Mouse (Mus musculus) kidney, adult 2 months (tissue): ENCODE results near the gene Ctnnb1. TPM values are rescaled to one million over a fixed set of nuclear protein-coding genes. Genes with fewer than 3 reads are reported as not detected.

Experiments
- DNase-seq: peaks from one replicate; pipeline ENCODE4 v3.0.0; 2021
- H3K27ac ChIP-seq: fragments of 200-500 bp; 2 replicates; pipeline ENCODE4 v1.5.1; 2012; ENCODE audit warnings: low read depth, low read length, control low read depth, inconsistent platforms; ENCODE audit not compliant: insufficient read depth
- H3K27me3 ChIP-seq: fragments of 200-500 bp; replicated peaks from 2 replicates; pipeline ENCODE4 v1.6.1; 2012; ENCODE audit warnings: mild to moderate bottlenecking, moderate library complexity, low read length, inconsistent platforms; ENCODE audit not compliant: control insufficient read depth, insufficient read depth
- H3K36me3 ChIP-seq: fragments of 200-500 bp; 2 replicates; pipeline ENCODE4 v1.6.1; 2012; ENCODE audit warnings: mild to moderate bottlenecking, moderate library complexity, low read length, inconsistent platforms; ENCODE audit not compliant: control insufficient read depth, insufficient read depth
- H3K4me1 ChIP-seq: fragments of 200-500 bp; 2 replicates; pipeline ENCODE4 v1.6.1; 2011; ENCODE audit warnings: low read length; ENCODE audit not compliant: control insufficient read depth, insufficient read depth
- H3K4me3 ChIP-seq: fragments of 200-500 bp; 2 replicates; pipeline ENCODE4 v1.5.1; 2011; ENCODE audit warnings: mild to moderate bottlenecking, low read depth, low read length, control low read depth; ENCODE audit not compliant: insufficient read depth
- CTCF ChIP-seq: fragments of 200-500 bp; conservative IDR thresholded peaks from 2 replicates; pipeline ENCODE4 v1.5.1; 2011; ENCODE audit warnings: low read depth, mild to moderate bottlenecking, control low read depth, low read length, moderate library complexity, mixed read lengths; ENCODE audit not compliant: insufficient read depth, insufficient read length
- POLR2A ChIP-seq: fragments of 200-500 bp; IDR thresholded peaks from one replicate; pipeline ENCODE4 v1.6.1; 2011; ENCODE audit warnings: low read depth, low read length, control low read depth
- WGBS: fragments of 180-500 bp; shearing (Covaris S2); methylation state at CpG from one replicate; pipeline ENCODE4 v1.1.7; 2018; 5-methylcytosine and 5-hydroxymethylcytosine counted together
- polyA plus RNA-seq: library from polyadenylated mRNA; depleted of rRNA; stranded (reverse); fragments of >200 nt; gene quantifications from 2 replicates; pipeline ENCODE4 v1.2.3, GENCODE M21; 2012

The Ctnnb1 gene
- polyA plus RNA-seq, 1 experiment = 156 TPM

GRCm38 (mm10) chr9:120960611-120961010 is 31.6 kb downstream of the Ctnnb1 start:
- H3K27ac ChIP-seq = no peak overlapping the region
- DNase-seq = no peak
- H3K4me1 ChIP-seq = peaks cover 20% of the 10 kb centered on the region
- H3K4me3 ChIP-seq = no peak overlapping the region
- no peaks in the 10 kb centered on the region for H3K27me3 ChIP-seq
- peaks cover 3% of the 10 kb centered on the region; the same call in 1 of the 2 replicates for H3K36me3 ChIP-seq
- no peak for TF ChIP-seq POLR2A
- no peak for TF ChIP-seq CTCF
- WGBS = 45% methylated on average over 4 of the region's 4 CpGs

DNA sequence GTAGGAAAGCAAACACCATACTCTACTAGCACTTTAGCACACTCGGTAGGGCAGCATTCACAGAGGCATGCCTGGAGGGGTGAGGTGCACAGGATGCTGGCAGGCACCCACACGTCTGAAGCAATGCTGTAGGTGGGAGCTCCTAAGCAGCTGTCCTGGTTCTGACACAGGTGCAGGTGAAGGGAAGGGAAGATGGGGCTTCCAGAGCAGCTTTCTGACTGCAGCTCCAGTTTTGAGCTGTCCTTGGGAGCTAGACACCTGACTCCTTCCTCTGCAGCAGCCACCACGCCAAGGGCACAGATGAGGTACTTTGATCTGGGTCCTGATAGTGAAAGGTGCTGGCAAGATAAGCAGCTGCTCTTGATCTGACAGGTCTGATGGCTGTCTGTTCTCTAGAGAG is 32.5 kb downstream of the Ctnnb1 start:
- peaks cover 20% of the 10 kb centered on the region for H3K4me1 ChIP-seq
- no peak overlapping the region for H3K4me3 ChIP-seq
- no peak for DNase-seq
- 46% methylated on average over 3 of the region's 3 CpGs for WGBS
- TF ChIP-seq POLR2A (no peak), CTCF (no peak)
- H3K27ac ChIP-seq = peak overlapping the region; percentile 47; the same call in 1 of the 2 replicates
- peaks cover 3% of the 10 kb centered on the region; the same call in 1 of the 2 replicates for H3K36me3 ChIP-seq
- H3K27me3 ChIP-seq = no peaks in the 10 kb centered on the region

DNA sequence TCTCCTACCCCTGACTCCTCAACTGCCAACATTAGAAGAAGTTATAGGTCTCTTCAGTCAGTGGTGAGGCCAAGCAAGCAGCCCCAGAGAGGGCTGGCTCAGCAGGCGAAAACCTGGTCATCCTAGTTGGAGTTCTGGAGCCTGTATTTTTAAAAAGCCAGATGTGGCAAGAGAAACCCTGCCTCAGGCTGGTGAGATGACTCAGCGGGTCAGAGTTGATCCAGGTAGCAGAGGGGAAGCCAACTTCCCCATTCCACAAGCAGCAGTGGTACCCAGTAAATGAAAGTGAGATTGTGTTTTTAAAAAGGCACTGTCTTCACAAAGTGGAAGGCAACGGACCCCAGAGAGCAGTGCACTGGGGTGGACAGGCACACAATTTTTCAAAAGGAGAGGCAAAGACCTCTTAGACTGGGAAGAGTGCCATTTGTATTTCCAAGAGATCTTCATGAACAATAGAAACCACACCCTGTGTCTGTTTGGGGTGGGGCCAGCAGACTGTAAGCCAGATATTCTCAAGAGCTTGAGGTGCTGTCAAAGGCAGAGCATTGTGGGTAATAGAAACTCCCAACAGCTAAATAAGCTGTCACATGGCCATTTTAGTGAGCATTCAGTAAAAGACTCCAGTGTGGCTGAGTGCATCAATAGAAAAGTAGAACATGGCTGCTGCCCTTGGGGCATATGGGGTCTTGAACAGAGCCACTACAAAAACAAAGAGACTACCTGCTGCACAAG is 33.1 kb downstream of the Ctnnb1 start:
- 48% methylated on average over 3 of the region's 3 CpGs for WGBS
- H3K27ac ChIP-seq = peak overlapping the region; percentile 47
- no peaks in the 10 kb centered on the region for H3K27me3 ChIP-seq
- H3K4me1 ChIP-seq = peaks cover 20% of the 10 kb centered on the region
- TF ChIP-seq POLR2A (no peak), CTCF (no peak)
- peak; percentile 88 for DNase-seq
- no peak overlapping the region for H3K4me3 ChIP-seq
- H3K36me3 ChIP-seq = peaks cover 3% of the 10 kb centered on the region; the same call in 1 of the 2 replicates

- H3K4me1 ChIP-seq = peaks cover 20% of the 10 kb centered on the region
- peak; percentile 41 for DNase-seq
- 68% methylated on average over 4 of the region's 4 CpGs for WGBS
- H3K27me3 ChIP-seq = no peaks in the 10 kb centered on the region
- H3K36me3 ChIP-seq = peaks cover 3% of the 10 kb centered on the region; the same call in 1 of the 2 replicates
- H3K27ac ChIP-seq = peak overlapping the region; percentile 47; the same call in 1 of the 2 replicates
- TF ChIP-seq CTCF (no peak), POLR2A (no peak)
- H3K4me3 ChIP-seq = no peak overlapping the region
Measured at GRCm38 (mm10) chr9:120963104-120963503, 34.1 kb downstream of the Ctnnb1 start.

DNA sequence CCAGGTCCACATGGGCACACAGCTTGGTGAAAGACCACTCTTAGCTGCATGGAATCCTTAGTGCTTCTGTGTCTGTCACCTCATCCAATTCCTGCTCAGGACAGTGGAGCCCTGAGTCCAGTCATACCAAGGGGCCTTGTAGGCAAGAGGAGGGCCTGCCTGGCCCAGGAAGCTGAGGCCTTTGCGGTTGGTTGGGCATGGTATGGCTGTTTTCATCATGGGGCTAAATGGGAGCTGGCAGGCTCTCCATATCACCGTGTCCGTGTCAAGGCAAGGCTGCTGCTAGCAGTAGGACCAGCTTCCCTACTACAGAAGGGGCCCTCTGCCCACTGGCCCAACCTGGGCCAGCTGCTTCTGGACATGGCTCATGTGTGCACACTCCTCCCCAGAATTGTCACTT is 34.7 kb downstream of the Ctnnb1 start:
- H3K36me3 ChIP-seq = peaks cover 3% of the 10 kb centered on the region; the same call in 1 of the 2 replicates

GRCm38 (mm10) chr9:120964224-120964623 is 35.2 kb downstream of the Ctnnb1 start:
- Histone ChIP-seq H3K27ac (no peak overlapping the region; the same call in 1 of the 2 replicates), H3K4me1 (peaks cover 20% of the 10 kb centered on the region), H3K27me3 (no peaks in the 10 kb centered on the region), H3K4me3 (no peak overlapping the region), H3K36me3 (peaks cover 2% of the 10 kb centered on the region; the same call in 1 of the 2 replicates)
- DNase-seq = no peak
- TF ChIP-seq CTCF = no peak
- 34% methylated on average over 5 of the region's 5 CpGs for WGBS

More for the DNA sequence above, 34.7 kb downstream of the Ctnnb1 start:
- no peak overlapping the region for H3K4me3 ChIP-seq
- H3K27me3 ChIP-seq = no peaks in the 10 kb centered on the region
- DNase-seq = peak; percentile 17
- H3K4me1 ChIP-seq = peaks cover 20% of the 10 kb centered on the region
- TF ChIP-seq POLR2A (no peak), CTCF (no peak)
- H3K27ac ChIP-seq = peak overlapping the region; percentile 49
- WGBS = 40% methylated on average over 3 of the region's 3 CpGs

GRCm38 (mm10) chr9:120965007-120965406 is 36.0 kb downstream of the Ctnnb1 start:
- TF ChIP-seq CTCF (no peak), POLR2A (no peak)
- no peak overlapping the region for H3K4me3 ChIP-seq
- H3K27ac ChIP-seq = no peak overlapping the region
- H3K4me1 ChIP-seq = peaks cover 20% of the 10 kb centered on the region
- peaks cover 2% of the 10 kb centered on the region; the same call in 1 of the 2 replicates for H3K36me3 ChIP-seq
- no peaks in the 10 kb centered on the region for H3K27me3 ChIP-seq
- WGBS = 79% methylated on average over 10 of the region's 10 CpGs
- DNase-seq = no peak
